Mouse (Mus musculus) retina, postnatal 7 days (tissue): Measurements from ENCODE around the gene Krt88.

Source experiments
- DNase-seq: peaks from one replicate; pipeline ENCODE4 v3.0.0-alpha.2; 2012; ENCODE audit warnings: low read depth, low spot score

Krt88 gene

GRCm38 (mm10) chr15:101447444-101447843 lies at the start of gene Krt88:
TSS of gene Krt88 (plus strand) at chr15:101447744.
- DNase-seq: no peak

- DNase-seq: no peak
Measured at GRCm38 (mm10) chr15:101398269-101398668, 49.3 kb upstream of the Krt88 start.

- no peak for DNase-seq
Measured at GRCm38 (mm10) chr15:101410775-101411174, 36.8 kb upstream of the Krt88 start, which contains the start of gene Krt7. TSS of gene Krt7 (plus strand) at chr15:101411043.

GRCm38 (mm10) chr15:101412188-101412587 lies 35.4 kb upstream of the Krt88 start:
- DNase-seq: no peak

- no peak for DNase-seq
Measured at GRCm38 (mm10) chr15:101413916-101414635, 33.5 kb upstream of the Krt88 start.

- no peak for DNase-seq
Measured at GRCm38 (mm10) chr15:101414807-101415565, 32.6 kb upstream of the Krt88 start.

GRCm38 (mm10) chr15:101418950-101419349 lies 28.6 kb upstream of the Krt88 start:
- no peak for DNase-seq

- DNase-seq: no peak
Measured at GRCm38 (mm10) chr15:101420903-101421302, 26.6 kb upstream of the Krt88 start.

GRCm38 (mm10) chr15:101424914-101425313 lies 22.6 kb upstream of the Krt88 start:
- no peak for DNase-seq

- DNase-seq: no peak
Measured at GRCm38 (mm10) chr15:101436611-101437010, 10.9 kb upstream of the Krt88 start.

GRCm38 (mm10) chr15:101438555-101438954 lies 9.0 kb upstream of the Krt88 start, which contains the start of gene Krt87:
TSS of gene Krt87 (minus strand) at chr15:101438804.
- no peak for DNase-seq

- DNase-seq: no peak
Measured at GRCm38 (mm10) chr15:101440837-101441236, 6.7 kb upstream of the Krt88 start.

- no peak for DNase-seq
Measured at GRCm38 (mm10) chr15:101446572-101446971, 972 bp upstream of the Krt88 start.

- peak; percentile 57 for DNase-seq
Measured at GRCm38 (mm10) chr15:101453093-101453736, 5.7 kb downstream of the Krt88 start.

GRCm38 (mm10) chr15:101454774-101455173 lies 7.2 kb downstream of the Krt88 start:
- no peak for DNase-seq

GRCm38 (mm10) chr15:101455292-101455691 lies 7.7 kb downstream of the Krt88 start:
- DNase-seq: no peak

GRCm38 (mm10) chr15:101455891-101456290 lies 8.3 kb downstream of the Krt88 start:
- no peak for DNase-seq

- DNase-seq: no peak
Measured at GRCm38 (mm10) chr15:101458361-101458930, 10.9 kb downstream of the Krt88 start.

- DNase-seq: no peak
Measured at GRCm38 (mm10) chr15:101459283-101459682, 11.7 kb downstream of the Krt88 start.

- DNase-seq: no peak
Measured at GRCm38 (mm10) chr15:101463651-101464050, 16.1 kb downstream of the Krt88 start, which contains the start of gene Krt81. TSS of gene Krt81 (minus strand) at chr15:101463751.

- no peak for DNase-seq
Measured at GRCm38 (mm10) chr15:101469093-101469492, 21.5 kb downstream of the Krt88 start.
